Mouse (Mus musculus) lung, postnatal 0 days (tissue): Measurements from ENCODE around the gene Cdc42ep4.

Experiments used
- CTCF ChIP-seq: IDR thresholded peaks from 2 replicates; pipeline ENCODE4 v1.5.1; 2016; ENCODE audit warnings: antibody characterized with exemption, mild to moderate bottlenecking
- EP300 ChIP-seq: IDR thresholded peaks from 2 replicates; pipeline ENCODE4 v1.6.1; 2016; ENCODE audit warnings: antibody characterized with exemption, mild to moderate bottlenecking, control low read depth

DNA sequence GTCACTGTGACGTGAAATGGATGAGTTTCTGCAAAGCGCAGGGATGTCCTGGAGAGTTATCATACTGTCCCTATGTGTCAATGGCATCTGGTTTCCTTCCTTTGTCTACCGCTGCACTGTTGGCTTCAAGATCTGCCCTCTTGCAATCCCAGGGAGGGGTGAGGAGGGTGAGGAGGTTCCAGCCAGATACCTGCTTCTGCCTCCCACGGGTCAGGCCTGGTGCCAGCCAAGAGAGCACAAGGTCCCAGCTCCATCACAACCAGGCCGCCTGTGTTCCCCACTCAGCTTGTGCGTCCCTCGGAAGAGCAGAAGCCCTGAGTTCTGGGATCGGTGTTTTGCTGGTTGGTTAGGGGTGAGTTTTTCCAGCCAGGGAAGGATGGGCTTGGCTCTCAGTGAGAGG lies 15.6 kb upstream of the Cdc42ep4 start:
- TF ChIP-seq CTCF = no peak
- TF ChIP-seq EP300 = no peak
